Mouse (Mus musculus): ENCODE results near the gene Gm49378. TPM values are rescaled to one million over a fixed set of nuclear protein-coding genes. Genes with fewer than 3 reads are reported as not detected.
A peak's percentile ranks its signal among the peaks of the same experiment; 100 is the strongest.

Gm49378 gene
- polyA plus RNA-seq, 1 experiment: 0.17 TPM

DNA sequence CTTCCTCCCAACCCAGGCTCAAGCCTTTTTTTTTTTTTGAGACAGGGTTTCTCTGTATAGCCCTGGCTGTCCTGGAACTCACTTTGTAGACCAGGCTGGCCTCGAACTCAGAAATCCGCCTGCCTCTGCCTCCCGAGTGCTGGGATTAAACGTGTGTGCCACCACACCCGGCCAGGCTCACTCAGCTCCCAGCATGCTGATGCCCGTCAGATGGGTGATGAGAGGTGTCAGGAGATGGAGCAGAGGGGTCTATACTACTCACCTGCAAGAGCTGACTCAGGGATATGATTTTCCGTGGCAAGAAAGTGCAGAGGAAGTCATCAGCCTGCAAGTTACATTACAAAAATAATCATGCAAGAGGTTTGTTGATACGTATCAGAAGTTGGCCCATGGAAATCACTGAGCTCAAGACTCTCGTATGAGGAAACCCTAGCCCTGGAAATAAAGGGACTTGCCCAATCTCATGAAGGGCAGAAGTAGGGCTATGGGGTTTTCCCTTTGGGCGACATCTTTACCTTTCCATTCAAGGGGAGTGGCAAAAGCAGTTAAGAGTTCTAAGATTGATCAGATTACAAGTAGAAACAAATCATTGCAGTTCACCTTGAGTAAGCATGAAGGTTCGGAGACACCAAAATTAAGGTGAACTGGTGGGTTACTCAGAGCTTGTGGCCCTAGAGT lies 47.8 kb downstream of the Gm49378 start:
- Histone ChIP-seq H3K79me2 (ENCODE audit: control insufficient read depth, insufficient read depth) (peaks cover 18% of the 10 kb centered on the region), H3K4me3 (peak overlapping the region; percentile 89), H3ac (ENCODE audit: control insufficient read depth, insufficient read length) (peak overlapping the region; percentile 46), H3K27me3 (ENCODE audit: control insufficient read depth, insufficient read depth, insufficient read length) (no peaks in the 10 kb centered on the region), H3K36me3 (ENCODE audit: control insufficient read depth, insufficient read depth) (no peaks in the 10 kb centered on the region), H3K4me2 (ENCODE audit: low read depth) (peak overlapping the region; percentile 87)
- TF ChIP-seq POLR2AphosphoS2 (IDR thresholded peaks at IDR 0.05; ENCODE audit: insufficient read length, low read depth): no peak
- TF ChIP-seq SRF (IDR thresholded peaks at IDR 0.05; ENCODE audit: control insufficient read depth, insufficient read length, low read depth): no peak
- TF ChIP-seq REST (IDR thresholded peaks at IDR 0.05; ENCODE audit: insufficient read depth, insufficient read length): no peak
- no peak for TF ChIP-seq E2F4 (IDR thresholded peaks at IDR 0.05; ENCODE audit: insufficient read depth)
- no peak for TF ChIP-seq MYOG (IDR thresholded peaks at IDR 0.05; ENCODE audit: control insufficient read depth in 1 of 3, insufficient read depth in 1 of 3, insufficient read length in 2 of 3, low read depth in 2 of 3)
- TF ChIP-seq POLR2A (IDR thresholded peaks at IDR 0.05; ENCODE audit: insufficient read length, low read depth): no peak
- TF ChIP-seq CEBPB (IDR thresholded peaks at IDR 0.05; ENCODE audit: insufficient read depth, poor library complexity, severe bottlenecking): no peak
- no peak for TF ChIP-seq MAX (IDR thresholded peaks at IDR 0.05; ENCODE audit: low read depth)

- no peak overlapping the region for H3K4me3 ChIP-seq
- H3K36me3 ChIP-seq (ENCODE audit: control insufficient read depth, insufficient read depth): no peaks in the 10 kb centered on the region
- peaks cover 18% of the 10 kb centered on the region for H3K79me2 ChIP-seq (ENCODE audit: control insufficient read depth, insufficient read depth)
- TF ChIP-seq MAX (IDR thresholded peaks at IDR 0.05; ENCODE audit: low read depth) (no peak), REST (IDR thresholded peaks at IDR 0.05; ENCODE audit: insufficient read depth, insufficient read length) (no peak), POLR2AphosphoS2 (IDR thresholded peaks at IDR 0.05; ENCODE audit: insufficient read length, low read depth) (no peak), E2F4 (IDR thresholded peaks at IDR 0.05; ENCODE audit: insufficient read depth) (no peak), TCF3 (IDR thresholded peaks at IDR 0.05; ENCODE audit: insufficient read length, low read depth) (no peak), SRF (IDR thresholded peaks at IDR 0.05; ENCODE audit: control insufficient read depth, insufficient read length, low read depth) (no peak), MYOD1 (IDR thresholded peaks at IDR 0.05; ENCODE audit: control insufficient read depth in 1 of 3, insufficient read length in 2 of 3, low read depth in 2 of 3) (no peak), POLR2A (IDR thresholded peaks at IDR 0.05; ENCODE audit: insufficient read length, low read depth) (no peak), MYOG (IDR thresholded peaks at IDR 0.05; ENCODE audit: control insufficient read depth in 1 of 3, insufficient read depth in 1 of 3, insufficient read length in 2 of 3, low read depth in 2 of 3) (no peak), CEBPB (IDR thresholded peaks at IDR 0.05; ENCODE audit: insufficient read depth, poor library complexity, severe bottlenecking) (no peak)
- H3K4me2 ChIP-seq (ENCODE audit: low read depth): no peak overlapping the region
- H3K27me3 ChIP-seq (ENCODE audit: control insufficient read depth, insufficient read depth, insufficient read length): no peaks in the 10 kb centered on the region
- H3ac ChIP-seq (ENCODE audit: control insufficient read depth, insufficient read length): no peak overlapping the region
Observed at GRCm38 (mm10) chr14:55589271-55589670, 48.4 kb downstream of the Gm49378 start.

DNA sequence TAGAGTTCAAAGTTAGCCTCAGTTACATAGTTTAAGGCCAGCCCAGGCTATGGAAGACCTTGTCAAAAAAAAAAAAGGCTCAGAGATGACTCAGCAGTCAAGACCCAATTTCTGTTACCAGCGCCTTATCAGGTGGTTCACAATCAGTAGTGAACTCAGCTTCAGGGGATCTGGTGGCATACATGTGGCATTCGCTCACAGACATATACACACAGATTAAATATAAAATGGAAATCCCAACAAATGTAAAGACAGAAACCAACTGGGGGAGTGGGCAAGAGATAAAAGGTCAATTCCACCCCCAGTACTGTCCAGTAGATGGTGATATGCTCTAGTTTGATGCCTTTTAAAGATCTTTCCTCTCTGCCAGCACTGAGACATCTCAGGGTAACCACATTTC lies 51.5 kb downstream of the Gm49378 start:
- H3K4me3 ChIP-seq: no peak overlapping the region
- H3K4me2 ChIP-seq (ENCODE audit: low read depth): no peak overlapping the region
- no peaks in the 10 kb centered on the region for H3K79me2 ChIP-seq (ENCODE audit: control insufficient read depth, insufficient read depth)
- H3K27me3 ChIP-seq (ENCODE audit: control insufficient read depth, insufficient read depth, insufficient read length): no peaks in the 10 kb centered on the region
- H3K36me3 ChIP-seq (ENCODE audit: control insufficient read depth, insufficient read depth): no peaks in the 10 kb centered on the region
- no peak overlapping the region for H3ac ChIP-seq (ENCODE audit: control insufficient read depth, insufficient read length)
- no peak for TF ChIP-seq REST (IDR thresholded peaks at IDR 0.05; ENCODE audit: insufficient read depth, insufficient read length)
- TF ChIP-seq SRF (IDR thresholded peaks at IDR 0.05; ENCODE audit: control insufficient read depth, insufficient read length, low read depth): no peak

GRCm38 (mm10) chr14:55585566-55585960 lies 52.1 kb downstream of the Gm49378 start:
- Histone ChIP-seq H3K27me3 (ENCODE audit: control insufficient read depth, insufficient read depth, insufficient read length) (no peaks in the 10 kb centered on the region), H3K4me3 (peak overlapping the region; percentile 33), H3K4me2 (ENCODE audit: low read depth) (peak overlapping the region; percentile 77), H3K79me2 (ENCODE audit: control insufficient read depth, insufficient read depth) (no peaks in the 10 kb centered on the region), H3ac (ENCODE audit: control insufficient read depth, insufficient read length) (peak overlapping the region; percentile 67), H3K36me3 (ENCODE audit: control insufficient read depth, insufficient read depth) (no peaks in the 10 kb centered on the region)
- TF ChIP-seq POLR2A (IDR thresholded peaks at IDR 0.05; ENCODE audit: insufficient read length, low read depth) (no peak), E2F4 (IDR thresholded peaks at IDR 0.05; ENCODE audit: insufficient read depth) (no peak), REST (IDR thresholded peaks at IDR 0.05; ENCODE audit: insufficient read depth, insufficient read length) (no peak), MYOD1 (IDR thresholded peaks at IDR 0.05; ENCODE audit: control insufficient read depth in 1 of 3, insufficient read length in 2 of 3, low read depth in 2 of 3) (no peak), TCF3 (IDR thresholded peaks at IDR 0.05; ENCODE audit: insufficient read length, low read depth) (no peak), MAX (IDR thresholded peaks at IDR 0.05; ENCODE audit: low read depth) (no peak), USF1 (IDR thresholded peaks at IDR 0.05; ENCODE audit: low read depth) (no peak), SRF (IDR thresholded peaks at IDR 0.05; ENCODE audit: control insufficient read depth, insufficient read length, low read depth) (no peak)

DNA sequence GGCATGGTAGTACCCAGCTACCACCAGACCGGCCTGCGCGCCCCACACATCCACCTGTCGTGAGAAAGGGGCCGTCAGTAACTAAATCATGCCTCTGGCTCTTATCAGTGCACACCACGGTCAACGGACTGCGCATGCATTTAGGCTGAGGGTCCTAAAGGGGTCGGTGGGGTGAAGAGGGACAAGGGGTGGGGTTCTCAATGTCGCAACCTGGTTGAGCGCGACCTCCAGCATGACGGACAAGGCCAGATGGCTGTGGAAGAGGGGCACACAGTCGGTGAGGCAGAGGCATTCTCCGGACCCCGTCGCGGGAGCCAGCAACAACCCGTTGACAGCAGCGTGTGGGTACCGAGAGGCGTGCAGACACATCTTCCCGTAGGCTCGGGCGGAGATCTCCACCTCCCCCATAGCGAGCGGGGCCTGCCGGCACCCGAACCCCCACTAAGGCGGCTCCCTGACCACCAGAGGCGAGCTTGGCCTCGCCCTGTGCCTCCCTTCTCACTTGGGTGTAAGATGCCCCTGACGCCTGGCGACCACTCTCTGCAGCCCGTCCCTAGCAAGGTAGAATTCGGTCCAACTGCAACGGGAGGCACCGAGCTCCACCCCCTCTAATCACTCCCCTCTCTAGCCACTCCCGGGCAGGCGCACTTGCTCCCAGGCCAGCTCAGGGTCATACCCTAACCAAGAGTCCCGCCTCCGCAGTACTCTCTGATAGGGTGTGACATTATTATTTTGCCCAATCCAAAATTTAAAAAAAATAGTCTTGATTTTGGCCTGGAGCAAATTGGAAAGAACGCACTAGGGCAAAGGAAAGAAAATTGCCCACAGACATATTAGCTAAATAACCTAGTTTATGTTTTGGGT lies 52.8 kb downstream of the Gm49378 start, which contains the start of gene Emc9:
TSS of gene Emc9 (minus strand) at position 601 of the 864 bp plus-strand sequence.
- Histone ChIP-seq H3K4me2 (ENCODE audit: low read depth) (peak within 1 kb of the TSS; percentile 77), H3ac (ENCODE audit: control insufficient read depth, insufficient read length) (peak within 1 kb of the TSS; percentile 67), H3K27me3 (ENCODE audit: control insufficient read depth, insufficient read depth, insufficient read length) (no peaks in the 10 kb centered on the region), H3K4me3 (peak within 1 kb of the TSS; percentile 33), H3K79me2 (ENCODE audit: control insufficient read depth, insufficient read depth) (no peaks in the 10 kb centered on the region), H3K36me3 (ENCODE audit: control insufficient read depth, insufficient read depth) (no peaks in the 10 kb centered on the region)
- TF ChIP-seq CEBPB (IDR thresholded peaks at IDR 0.05; ENCODE audit: insufficient read depth, poor library complexity, severe bottlenecking) (no peak), POLR2A (IDR thresholded peaks at IDR 0.05; ENCODE audit: insufficient read length, low read depth) (peak; percentile 69), USF1 (IDR thresholded peaks at IDR 0.05; ENCODE audit: low read depth) (no peak), MAX (IDR thresholded peaks at IDR 0.05; ENCODE audit: low read depth) (no peak), MYOG (IDR thresholded peaks at IDR 0.05; ENCODE audit: control insufficient read depth in 1 of 3, insufficient read depth in 1 of 3, insufficient read length in 2 of 3, low read depth in 2 of 3) (no peak), MYOD1 (IDR thresholded peaks at IDR 0.05; ENCODE audit: control insufficient read depth in 1 of 3, insufficient read length in 2 of 3, low read depth in 2 of 3) (peak in 2 of 3 experiments; percentile 74 to 79), TCF12 (IDR thresholded peaks at IDR 0.05; ENCODE audit: insufficient read depth, poor library complexity, severe bottlenecking) (no peak), REST (IDR thresholded peaks at IDR 0.05; ENCODE audit: insufficient read depth, insufficient read length) (no peak), TCF3 (IDR thresholded peaks at IDR 0.05; ENCODE audit: insufficient read length, low read depth) (no peak), E2F4 (IDR thresholded peaks at IDR 0.05; ENCODE audit: insufficient read depth) (no peak), POLR2AphosphoS2 (IDR thresholded peaks at IDR 0.05; ENCODE audit: insufficient read length, low read depth) (peak; percentile 60), SRF (IDR thresholded peaks at IDR 0.05; ENCODE audit: control insufficient read depth, insufficient read length, low read depth) (no peak)

Measured in myocyte (in vitro differentiated cells).